Mouse (Mus musculus): ENCODE data around the gene Prokr2.
"Not testable (repeated sequence)": the region's sequence is repeated elsewhere in the genome, so short reads cannot be mapped to it uniquely, and the experiment has no call there.

Gene Prokr2

DNA sequence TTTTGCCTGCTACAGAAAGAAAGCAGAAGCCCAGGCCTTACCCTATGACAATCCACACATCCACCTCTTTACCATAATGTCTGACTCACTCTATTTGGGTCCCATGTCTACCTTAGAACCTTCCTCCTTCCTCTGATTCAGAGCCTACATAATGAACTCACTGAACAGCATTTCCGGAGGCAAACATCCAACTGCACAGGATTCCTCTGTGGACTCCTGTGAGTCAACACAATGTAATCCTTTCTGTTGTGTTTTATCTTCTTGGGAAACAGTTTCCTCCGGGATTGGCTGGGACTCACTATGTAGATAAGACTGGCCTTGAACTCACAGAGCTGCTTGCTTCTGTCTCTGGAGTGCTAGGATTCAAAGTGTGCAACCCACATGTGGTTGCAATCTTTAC lies 44.9 kb downstream of the Prokr2 start:
- DNase-seq (ENCODE audit: low spot score): no peak

DNA sequence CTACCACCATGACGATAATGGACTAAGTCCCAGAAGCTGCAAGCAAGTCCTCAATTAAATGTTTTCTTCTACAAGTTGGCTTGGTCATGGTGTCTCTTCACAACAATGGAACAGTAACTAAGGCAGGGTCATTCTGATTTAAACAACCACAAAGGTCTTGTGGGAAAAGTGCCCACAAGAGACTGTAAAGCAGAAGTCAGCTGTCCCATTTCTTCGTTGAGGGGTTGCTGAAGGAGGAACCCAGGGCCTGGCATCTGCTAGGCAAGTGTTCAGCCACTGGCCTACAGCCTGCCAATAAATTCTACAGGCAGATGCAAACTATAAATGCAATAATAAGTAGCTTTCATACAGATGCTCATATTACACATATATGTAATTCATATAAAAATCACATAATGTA lies 48.0 kb downstream of the Prokr2 start:
- DNase-seq (ENCODE audit: low spot score): no peak

DNA sequence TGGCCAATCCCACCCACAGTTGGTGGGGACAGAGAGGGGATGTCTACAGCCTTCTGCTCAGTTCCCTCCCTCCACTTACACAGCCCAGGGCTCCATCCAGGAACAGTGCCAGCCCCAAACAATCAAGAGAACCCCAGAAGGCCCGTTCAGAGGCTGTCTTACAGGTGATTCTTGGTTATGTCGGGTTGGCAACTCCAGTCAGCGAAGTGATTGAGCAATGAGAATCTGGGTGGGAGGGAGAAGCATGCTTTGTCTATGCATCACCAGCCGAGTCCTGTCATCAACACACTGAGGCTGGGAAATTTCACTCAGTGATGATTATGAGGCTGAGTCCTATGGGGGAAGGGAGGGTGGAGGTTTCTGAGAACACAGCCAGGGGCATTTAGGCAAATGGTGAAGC lies 61.7 kb downstream of the Prokr2 start:
- DNase-seq (ENCODE audit: low spot score): no peak

DNA sequence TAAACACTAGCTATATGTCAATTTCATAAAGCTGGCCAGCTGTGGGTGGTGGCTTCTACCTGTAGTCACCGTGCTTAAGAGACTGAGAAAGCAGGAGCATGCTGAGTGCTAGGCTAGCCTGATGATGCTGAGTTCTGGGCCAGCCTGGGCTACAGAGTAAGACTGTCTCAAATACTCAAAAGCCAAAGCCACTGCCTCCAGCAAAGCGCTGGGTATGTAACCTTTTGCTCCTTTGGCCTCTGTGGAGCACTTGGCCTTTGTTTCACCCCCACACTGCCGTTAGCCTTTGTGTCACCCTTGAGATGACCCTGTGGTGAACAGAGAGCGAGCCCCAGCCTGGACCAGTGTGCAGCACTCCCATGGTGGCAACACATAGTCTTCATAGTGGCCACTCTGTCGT lies 64.7 kb downstream of the Prokr2 start:
- no peak for DNase-seq (ENCODE audit: low spot score)

DNA sequence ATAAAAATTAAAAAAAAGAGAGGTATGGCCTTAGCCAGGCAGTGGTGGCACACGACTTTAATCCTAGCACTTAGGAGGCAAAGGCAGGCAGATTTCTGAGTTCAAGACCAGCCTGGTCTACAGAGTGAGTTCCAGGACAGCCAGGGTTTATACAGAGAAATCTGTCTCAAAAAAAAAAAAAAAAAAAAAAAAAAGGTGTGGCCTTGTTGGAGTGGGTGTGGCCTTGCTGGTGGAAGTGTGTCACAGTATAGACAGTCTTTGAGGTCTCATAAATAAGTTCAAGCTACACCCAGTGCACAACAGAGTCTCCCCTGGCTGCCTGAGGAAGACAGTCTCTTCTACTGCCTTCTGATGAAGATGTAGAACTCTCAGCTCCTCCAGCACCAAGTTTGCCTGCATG lies 68.1 kb downstream of the Prokr2 start:
- no peak for DNase-seq (ENCODE audit: low spot score)

DNA sequence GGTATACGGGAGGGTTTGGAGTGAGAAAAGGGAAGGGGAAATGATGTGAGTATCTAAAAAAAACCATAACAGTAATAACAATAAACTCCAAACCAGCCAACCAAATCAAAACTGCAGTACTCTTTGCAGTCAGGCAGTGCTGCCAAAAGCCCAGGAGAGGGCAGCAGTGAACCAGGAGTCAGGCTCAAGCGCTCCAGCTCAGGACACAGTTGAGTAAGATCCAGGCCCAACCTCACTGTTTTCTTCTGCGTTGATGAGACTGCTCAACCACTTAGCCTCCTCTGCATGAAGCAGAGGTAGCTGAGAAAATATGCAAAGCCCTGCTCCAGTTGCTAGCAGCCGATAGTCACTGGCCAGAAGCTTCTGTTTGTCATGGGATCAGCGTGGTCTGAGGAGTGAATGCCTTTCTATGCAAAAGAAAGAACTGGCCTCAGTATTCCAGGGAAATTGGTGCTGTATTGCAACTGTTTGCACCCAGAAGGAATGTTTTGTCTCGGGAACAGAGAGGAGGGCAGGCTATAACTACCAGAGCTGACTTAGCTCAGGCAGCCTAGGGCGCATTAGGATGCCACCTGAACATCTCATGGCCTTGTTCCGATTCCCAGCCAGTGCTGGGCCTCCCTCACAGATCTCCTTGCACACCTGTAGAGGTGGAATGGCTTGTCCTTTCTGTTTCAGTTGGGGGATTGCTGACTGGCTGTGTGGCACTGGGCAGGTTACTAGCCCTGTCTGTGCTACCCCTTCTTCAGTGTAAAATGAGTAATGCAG lies 69.0 kb downstream of the Prokr2 start:
- peak; percentile 56 for DNase-seq (ENCODE audit: low spot score)

DNA sequence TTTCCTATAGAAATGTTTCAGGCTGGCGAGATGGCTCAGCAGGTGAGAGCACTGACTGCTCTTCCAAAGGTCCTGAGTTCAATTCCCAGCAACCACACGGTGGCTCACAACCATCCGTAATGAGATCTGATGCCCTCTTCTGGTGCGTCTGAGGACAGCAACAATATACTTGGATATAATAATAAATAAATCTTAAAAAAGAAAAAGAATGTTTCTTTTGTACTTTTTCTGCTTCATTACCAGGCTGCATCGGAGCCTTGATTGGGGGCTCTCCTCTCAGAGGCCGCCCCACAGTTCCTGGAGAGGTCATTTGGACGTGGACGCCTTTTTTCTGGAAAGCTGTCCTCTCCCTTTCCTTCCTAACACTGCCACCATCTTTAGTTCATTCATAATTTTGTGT lies 71.2 kb downstream of the Prokr2 start:
- DNase-seq (ENCODE audit: low spot score): not testable (repeated sequence)

DNA sequence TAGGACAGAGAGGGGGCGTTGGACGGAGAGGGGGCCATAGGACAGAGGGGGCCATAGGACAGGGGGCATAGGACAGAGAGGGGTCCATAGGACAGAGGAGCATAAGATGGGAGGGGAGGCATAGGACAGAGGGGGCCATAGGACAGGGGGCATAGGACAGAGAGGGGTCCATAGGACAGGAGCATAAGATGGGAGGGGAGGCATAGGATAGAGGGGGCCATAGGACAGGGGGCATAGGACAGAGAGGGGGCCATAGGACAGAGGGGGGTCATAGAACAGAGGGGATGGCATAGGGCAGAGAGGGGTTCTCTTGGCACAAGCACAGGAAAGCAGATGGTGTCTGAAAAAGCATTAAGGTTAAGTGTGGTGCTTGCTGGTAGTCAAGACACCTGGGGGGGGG lies 71.7 kb downstream of the Prokr2 start:
- DNase-seq (ENCODE audit: low spot score): no peak

DNA sequence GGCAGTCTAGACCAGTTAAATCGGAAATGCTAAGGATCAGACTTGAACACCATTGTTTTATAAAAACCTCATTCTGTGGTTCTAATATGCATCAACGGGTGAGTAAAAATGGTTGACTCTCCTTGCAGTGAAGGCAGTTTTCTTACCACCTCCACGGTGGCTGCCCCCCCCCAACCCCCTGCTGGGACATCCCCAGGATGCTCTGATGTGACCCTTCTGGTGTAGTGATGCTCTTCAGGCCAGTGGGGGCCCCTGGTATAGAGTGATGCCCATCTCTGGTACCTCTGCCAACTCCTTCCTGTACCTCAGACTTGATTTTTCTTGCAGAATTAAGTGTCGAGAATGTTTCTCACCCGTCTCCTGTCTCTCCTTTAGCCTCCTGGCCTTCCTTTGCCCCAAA lies 72.6 kb downstream of the Prokr2 start:
- no peak for DNase-seq (ENCODE audit: low spot score)

DNA sequence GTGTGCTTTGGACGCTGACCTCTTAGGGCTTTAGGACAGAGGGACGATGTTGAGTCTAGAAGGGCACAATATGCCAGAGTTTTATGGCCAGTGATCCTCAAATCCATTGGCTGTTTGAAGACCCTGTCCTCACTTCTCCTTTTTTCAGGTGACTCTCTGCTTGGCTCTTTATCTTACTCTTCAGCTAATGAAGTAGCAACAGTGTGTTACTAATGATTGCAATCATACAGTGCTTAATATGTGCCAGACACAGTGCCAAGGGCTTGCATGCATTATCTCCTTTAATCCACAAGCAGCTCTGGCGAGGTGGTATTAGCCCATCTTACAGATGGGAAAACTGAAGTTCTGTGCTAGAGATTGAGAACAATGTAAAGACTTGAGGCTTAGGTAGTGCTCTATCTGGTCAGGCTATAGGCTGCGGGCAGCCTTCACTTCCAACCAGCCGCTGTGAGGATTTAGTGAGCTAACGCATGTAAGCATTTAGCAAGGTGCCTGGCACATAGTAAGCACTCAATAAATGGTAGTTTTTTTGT lies 75.8 kb downstream of the Prokr2 start:
- DNase-seq (ENCODE audit: low spot score): no peak

DNA sequence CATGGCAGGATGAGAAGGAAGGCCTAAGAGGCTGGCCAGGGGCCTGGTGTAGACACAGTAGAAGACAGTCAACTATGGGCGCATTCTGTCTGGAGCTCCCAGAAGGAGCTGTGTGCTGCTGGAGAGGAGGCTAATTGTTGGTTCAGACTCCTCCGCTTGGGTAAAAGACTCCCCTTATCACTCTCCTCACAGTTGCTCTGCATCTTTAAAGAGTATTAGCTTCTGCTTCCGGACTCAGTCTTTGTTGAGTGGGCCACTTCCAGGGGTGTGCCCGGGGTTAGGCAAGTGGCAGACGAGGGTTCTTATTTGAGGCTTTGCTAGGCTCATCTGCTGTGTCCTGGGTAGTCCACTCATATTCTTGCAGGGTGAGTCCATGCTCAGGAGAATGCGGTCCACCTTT lies 76.4 kb downstream of the Prokr2 start:
- DNase-seq (ENCODE audit: low spot score): no peak

DNA sequence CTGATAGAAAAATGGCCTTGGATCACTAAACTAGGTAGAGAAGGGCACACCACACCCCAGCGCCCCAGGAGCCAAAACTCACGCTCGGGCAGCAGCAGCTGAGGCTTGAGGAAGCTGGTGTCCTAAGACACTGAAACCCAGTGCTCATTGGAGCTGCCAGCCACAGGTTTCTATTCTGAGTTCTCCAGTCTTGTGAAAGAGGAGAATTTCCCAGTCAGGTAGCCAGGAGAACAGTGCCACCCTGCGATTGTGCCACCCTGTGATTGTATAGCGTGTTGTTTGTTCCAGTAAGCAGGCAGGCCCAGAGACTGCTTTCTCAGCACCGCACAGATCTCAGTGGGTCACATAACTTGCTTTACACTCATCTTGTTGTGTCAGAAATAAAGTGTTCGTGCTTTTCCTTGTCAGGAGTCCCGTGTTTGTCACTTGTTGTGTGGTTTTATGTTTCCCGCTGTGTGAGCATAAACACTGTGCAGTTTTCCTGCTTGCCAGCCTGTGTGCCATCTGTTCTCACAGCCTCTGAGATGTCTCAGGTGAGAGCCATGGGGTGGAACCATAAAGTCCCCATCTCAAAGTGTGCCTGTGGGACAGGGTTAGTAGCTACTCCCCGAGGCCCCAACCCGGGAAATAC lies 77.9 kb downstream of the Prokr2 start:
- DNase-seq (ENCODE audit: low spot score): no peak

DNA sequence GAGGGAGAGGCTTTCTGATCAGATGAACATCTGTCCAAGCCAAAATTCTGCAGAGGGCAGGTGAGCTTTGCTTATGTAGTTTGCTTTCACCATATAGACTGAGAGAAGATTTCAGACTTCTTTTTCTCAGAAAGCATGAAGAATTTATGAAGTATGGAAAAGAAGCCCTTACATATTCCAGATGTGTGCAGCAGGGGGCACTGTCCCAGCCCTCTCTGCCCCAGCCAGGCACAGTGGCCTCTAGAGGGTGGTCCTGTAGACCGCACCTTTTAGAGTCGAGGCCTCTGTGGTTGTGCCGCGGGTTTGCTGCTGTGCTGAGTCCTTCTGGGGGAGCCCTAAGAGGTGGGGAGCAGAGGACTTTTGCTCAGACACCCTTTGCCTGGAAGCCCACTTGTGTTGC lies 79.3 kb downstream of the Prokr2 start:
- DNase-seq (ENCODE audit: low spot score): no peak

DNA sequence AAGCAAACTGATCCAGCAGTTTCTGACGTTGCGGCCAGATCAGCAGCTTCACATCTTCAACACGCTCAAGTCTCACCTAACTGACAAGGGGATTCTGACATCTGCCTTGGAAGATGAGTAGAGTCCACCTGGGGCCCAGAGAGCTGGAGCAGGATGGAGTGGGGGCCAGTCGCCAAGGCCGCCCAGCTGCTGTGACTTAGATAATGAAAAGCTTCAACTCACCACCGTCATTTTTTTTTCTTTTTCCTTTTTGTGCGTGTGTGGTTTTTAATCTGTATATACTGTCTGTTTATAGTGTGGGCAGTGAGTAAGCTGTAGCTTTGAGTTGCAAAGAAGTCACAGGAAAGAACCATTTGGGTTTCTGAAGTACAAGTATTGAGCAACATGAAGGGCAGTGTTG lies 80.1 kb downstream of the Prokr2 start:
- no peak for DNase-seq (ENCODE audit: low spot score)

DNA sequence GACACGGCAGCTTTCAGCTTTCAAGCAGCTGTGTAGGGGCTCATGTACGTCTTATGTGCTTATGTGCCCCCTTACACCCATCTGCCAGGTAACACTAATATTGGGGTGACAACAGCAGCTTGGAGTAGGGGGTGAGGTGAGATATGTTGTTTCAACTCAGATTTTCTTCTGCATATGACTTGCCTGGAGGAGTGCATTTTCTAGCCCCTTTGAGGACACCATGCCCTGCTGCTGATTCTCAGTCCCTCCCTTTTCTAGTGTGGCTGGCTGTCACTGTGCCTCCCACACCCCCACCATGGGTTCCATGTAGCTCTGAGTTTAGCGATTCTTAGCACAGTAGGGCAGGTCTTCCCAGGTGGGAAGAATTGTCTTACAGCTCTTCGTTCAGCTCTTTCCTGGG lies 83.8 kb downstream of the Prokr2 start:
- DNase-seq (ENCODE audit: low spot score): no peak

DNA sequence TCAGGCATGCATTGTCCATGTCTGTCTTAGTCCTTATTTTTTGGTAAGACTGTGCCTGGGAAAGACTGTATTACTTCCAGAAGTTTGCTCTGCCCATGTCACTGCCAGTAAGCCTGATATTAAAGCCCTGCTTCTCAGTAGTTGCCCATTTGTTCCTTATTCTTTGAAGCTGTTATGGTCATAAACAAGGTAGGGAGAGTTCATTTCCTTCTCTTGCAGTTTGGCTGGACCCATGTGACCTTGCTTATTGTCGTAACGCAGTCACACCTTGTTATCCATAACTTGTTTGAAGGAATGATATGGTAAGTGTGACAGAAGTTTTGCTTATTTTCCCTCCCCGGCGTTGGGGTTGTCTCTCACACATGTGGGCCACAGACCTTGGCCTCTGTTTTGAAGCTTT lies 87.0 kb downstream of the Prokr2 start:
- DNase-seq (ENCODE audit: low spot score): no peak

DNA sequence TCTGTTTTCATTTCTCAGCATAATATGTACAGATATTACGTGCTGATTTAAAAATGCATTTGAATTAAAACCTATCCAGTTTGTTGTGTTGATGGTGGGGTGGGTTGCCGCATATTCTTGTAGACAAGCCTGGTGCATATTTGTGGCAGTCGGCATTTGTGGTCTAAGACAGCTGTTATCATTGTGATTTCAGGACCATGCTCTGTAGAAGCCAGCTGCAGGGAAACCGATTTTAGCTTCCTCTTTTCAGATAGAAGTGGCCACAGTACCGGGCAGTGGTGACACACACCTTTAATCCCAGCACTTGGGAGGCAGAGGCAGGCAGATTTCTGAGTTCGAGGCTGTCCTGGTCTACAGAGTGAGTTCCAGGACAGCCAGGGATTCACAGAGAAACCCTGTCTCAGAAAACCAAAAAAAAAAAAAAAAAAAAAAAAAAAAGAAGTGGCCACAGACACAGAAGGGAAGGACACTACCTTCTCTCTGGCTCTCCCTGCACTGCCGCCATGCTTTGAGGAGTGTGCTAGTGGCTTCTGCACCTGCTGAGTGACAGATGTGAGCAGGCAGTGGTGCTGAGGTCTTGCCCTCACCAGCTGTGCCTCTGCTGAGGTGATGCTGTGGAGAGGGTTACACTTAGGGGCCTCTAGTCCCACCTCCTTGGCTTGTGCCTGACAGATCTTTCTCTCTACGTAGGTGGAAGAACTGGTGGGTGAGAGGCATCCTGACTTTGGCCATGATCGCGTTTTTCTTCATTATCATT lies 91.4 kb downstream of the Prokr2 start:
- DNase-seq (ENCODE audit: low spot score): no peak

DNA sequence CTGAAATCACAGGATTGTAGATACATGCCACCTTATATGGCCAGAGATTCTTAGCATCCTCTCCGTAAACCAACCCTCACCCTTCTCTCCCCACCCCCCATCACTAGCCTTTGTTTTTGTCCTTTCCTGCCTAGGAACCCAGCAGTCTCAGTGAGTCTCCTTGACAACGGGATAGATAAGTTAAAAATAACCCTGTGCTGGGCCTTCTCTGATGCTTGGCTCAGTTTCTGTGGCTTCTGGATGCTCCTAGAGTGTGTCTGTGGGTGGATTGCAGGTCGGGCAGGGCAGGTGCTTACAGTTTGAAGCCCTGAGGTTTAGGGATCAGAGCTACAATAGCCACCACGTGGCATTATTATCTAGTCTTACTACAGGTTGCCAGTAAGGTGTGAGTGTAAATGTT lies 93.2 kb downstream of the Prokr2 start:
- DNase-seq (ENCODE audit: low spot score): no peak

DNA sequence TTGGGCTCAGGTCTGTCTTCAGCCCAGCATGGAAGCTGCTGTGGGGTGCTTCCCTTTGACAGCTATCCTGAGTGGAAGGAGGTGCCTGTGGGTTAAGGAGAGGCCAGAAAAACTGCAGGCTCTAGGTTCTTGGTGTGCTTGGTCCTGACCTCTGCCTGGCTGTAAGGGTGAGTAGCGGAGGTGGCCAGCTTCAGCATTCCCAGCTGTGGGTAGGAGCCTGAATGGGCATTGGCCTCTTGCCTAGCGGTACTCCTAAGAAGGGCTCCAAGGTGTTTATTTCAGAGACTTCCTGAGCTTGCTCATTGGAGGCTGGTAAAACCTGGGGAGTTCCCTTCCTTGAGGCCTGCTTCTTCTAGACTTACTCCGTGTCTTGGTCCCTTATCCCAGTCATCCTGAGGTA lies 94.0 kb downstream of the Prokr2 start:
- no peak for DNase-seq (ENCODE audit: low spot score)

DNA sequence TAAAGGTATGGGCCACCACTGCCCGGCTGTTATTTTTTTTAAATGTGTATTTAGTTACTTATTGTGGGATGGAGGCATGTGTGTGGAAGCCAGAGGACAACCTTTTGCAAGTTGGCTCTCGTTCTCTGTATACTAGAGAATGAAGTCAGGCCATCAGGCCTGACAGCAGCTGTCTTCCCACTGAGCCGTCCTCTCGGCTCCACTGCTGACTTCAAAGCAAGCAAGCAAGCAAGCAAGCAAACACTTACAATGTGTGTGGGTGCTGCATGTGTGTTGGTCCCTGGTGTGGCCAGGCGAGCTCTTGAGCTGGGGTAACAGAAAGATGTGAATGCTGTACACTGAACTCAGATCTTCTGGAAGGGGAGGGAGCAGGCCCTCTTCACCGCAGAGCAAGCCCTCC lies 94.4 kb downstream of the Prokr2 start:
- no peak for DNase-seq (ENCODE audit: low spot score)

DNA sequence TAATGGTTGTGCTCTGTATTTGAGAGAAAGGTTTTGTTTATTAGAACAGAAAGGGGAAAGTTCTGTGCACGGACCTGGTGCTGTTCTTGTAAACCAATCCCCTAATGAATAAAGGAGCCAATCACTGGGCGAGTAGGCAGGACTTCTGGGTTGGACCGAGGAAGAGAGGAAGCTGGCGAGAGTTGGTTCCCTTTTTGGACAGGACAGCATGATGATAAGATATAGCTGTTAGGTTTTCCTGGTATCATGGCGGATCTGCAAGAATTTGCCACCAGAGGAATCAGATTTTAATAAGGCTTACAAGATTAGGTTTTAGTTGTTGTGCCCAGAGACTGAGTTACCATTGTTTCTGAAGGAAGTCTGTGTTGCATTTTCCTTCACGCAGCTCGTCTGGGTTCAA lies 96.0 kb downstream of the Prokr2 start:
- not testable (repeated sequence) for DNase-seq (ENCODE audit: low spot score)

All from urinary bladder, postnatal 14 days (tissue).